Mouse (Mus musculus): Measurements from ENCODE around the gene Cxcl10. TPM values are rescaled to one million over a fixed set of nuclear protein-coding genes. Genes with fewer than 3 reads are reported as not detected.

Gene Cxcl10
- polyA plus RNA-seq, 1 experiment, result 1.2 TPM

DNA sequence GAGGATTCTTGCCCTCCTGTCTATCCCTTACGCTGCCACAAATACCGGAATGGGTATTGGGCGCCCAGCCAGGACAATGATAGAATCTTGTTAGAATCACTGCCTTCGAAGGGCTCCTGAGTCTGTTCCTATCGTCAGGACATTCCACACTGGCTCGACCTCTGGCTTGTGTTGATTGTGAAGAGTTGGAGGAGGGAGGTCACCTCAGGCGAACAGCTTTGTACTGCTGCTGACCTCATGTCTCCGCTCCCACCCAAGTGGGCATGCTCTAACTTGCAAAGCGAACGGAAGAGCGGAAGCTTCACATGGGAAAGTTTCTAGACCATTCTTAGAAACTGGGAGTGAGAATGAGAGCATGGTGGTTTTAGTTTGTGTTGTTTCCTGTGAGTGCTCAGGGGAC is 38.7 kb upstream of the Cxcl10 start:
- TF ChIP-seq CTCF (IDR thresholded peaks at IDR 0.05; ENCODE audit: control insufficient read depth, insufficient read depth, low read length) (no peak), POLR2A (IDR thresholded peaks at IDR 0.05; ENCODE audit: borderline replicate concordance, control insufficient read depth, low read depth, low read length) (no peak)
- Histone ChIP-seq H3K27ac (ENCODE audit: control insufficient read depth, insufficient read depth, low read depth, low read length, poor library complexity) (no peak overlapping the region), H3K4me3 (replicated peaks; ENCODE audit: control insufficient read depth, low read depth, low read length) (no peak overlapping the region), H3K4me1 (ENCODE audit: control insufficient read depth, insufficient read depth, low read length) (no peaks in the 10 kb centered on the region; the same call in 1 of the 2 replicates)
- WGBS, result 81% methylated on average over 11 of the region's 11 CpGs

DNA sequence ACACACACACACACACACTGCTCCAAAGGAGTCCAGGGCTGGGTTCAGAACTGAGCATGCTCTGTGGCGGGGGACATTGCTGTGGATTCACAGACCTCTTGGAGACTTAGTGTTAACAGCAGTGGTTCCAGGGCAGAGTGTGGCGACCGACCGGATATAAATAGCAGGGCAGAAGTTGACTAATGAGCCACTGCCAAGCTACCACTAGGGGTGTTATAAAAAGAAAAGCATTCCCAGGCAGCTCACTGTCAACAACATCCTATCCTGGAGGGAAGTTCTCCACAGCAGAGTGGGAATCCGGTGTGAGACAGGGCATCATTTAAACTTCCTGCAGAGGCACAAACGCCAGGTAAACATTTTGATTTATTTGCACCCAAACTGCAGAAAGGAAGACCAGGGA is 38.0 kb upstream of the Cxcl10 start:
- H3K27ac ChIP-seq (ENCODE audit: control insufficient read depth, insufficient read depth, low read depth, low read length, poor library complexity), result no peak overlapping the region
- H3K4me1 ChIP-seq (ENCODE audit: control insufficient read depth, insufficient read depth, low read length), result no peaks in the 10 kb centered on the region
- 15% methylated on average over 6 of the region's 6 CpGs for WGBS
- no peak for TF ChIP-seq POLR2A (IDR thresholded peaks at IDR 0.05; ENCODE audit: borderline replicate concordance, control insufficient read depth, low read depth, low read length)
- no peak for TF ChIP-seq CTCF (IDR thresholded peaks at IDR 0.05; ENCODE audit: control insufficient read depth, insufficient read depth, low read length)
- no peak overlapping the region for H3K4me3 ChIP-seq (replicated peaks; ENCODE audit: control insufficient read depth, low read depth, low read length)

DNA sequence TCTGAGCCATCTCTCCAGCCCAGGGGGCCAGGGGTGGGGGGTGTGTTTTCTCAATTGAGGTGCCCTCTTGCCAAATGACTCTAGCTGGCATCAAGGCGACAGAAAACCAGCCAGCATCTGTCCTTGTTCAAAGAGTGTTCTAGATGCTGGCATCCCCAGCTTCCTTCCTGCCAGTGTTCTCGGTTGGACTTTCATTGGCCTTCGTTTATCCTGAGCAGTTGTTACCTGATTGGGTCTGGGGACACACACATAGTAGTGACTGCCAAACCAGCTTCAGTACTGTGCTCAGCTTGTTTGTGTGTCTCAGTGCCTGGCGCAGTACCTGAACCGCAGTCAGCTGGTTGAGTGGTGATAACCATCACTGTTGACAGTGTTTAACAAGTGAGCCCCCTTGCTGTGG is 37.4 kb upstream of the Cxcl10 start:
- Histone ChIP-seq H3K27ac (ENCODE audit: control insufficient read depth, insufficient read depth, low read depth, low read length, poor library complexity) (no peak overlapping the region), H3K4me3 (replicated peaks; ENCODE audit: control insufficient read depth, low read depth, low read length) (no peak overlapping the region), H3K4me1 (ENCODE audit: control insufficient read depth, insufficient read depth, low read length) (no peaks in the 10 kb centered on the region)
- 62% methylated on average over 5 of the region's 5 CpGs for WGBS
- no peak for TF ChIP-seq CTCF (IDR thresholded peaks at IDR 0.05; ENCODE audit: control insufficient read depth, insufficient read depth, low read length)
- TF ChIP-seq POLR2A (IDR thresholded peaks at IDR 0.05; ENCODE audit: borderline replicate concordance, control insufficient read depth, low read depth, low read length), result no peak

GRCm38 (mm10) chr5:92384855-92385254 is 36.2 kb upstream of the Cxcl10 start:
- no peaks in the 10 kb centered on the region for H3K4me1 ChIP-seq (ENCODE audit: control insufficient read depth, insufficient read depth, low read length)
- H3K4me3 ChIP-seq (replicated peaks; ENCODE audit: control insufficient read depth, low read depth, low read length), result no peak overlapping the region
- 45% methylated on average over 7 of the region's 7 CpGs for WGBS
- TF ChIP-seq CTCF (IDR thresholded peaks at IDR 0.05; ENCODE audit: control insufficient read depth, insufficient read depth, low read length) (peak; percentile 75), POLR2A (IDR thresholded peaks at IDR 0.05; ENCODE audit: borderline replicate concordance, control insufficient read depth, low read depth, low read length) (no peak)
- no peak overlapping the region for H3K27ac ChIP-seq (ENCODE audit: control insufficient read depth, insufficient read depth, low read depth, low read length, poor library complexity)

GRCm38 (mm10) chr5:92383747-92384146 is 35.1 kb upstream of the Cxcl10 start:
- 79% methylated on average over 7 of the region's 7 CpGs for WGBS
- Histone ChIP-seq H3K4me1 (ENCODE audit: control insufficient read depth, insufficient read depth, low read length) (no peaks in the 10 kb centered on the region), H3K4me3 (replicated peaks; ENCODE audit: control insufficient read depth, low read depth, low read length) (no peak overlapping the region), H3K27ac (ENCODE audit: control insufficient read depth, insufficient read depth, low read depth, low read length, poor library complexity) (no peak overlapping the region)
- TF ChIP-seq POLR2A (IDR thresholded peaks at IDR 0.05; ENCODE audit: borderline replicate concordance, control insufficient read depth, low read depth, low read length), result no peak
- TF ChIP-seq CTCF (IDR thresholded peaks at IDR 0.05; ENCODE audit: control insufficient read depth, insufficient read depth, low read length), result no peak

DNA sequence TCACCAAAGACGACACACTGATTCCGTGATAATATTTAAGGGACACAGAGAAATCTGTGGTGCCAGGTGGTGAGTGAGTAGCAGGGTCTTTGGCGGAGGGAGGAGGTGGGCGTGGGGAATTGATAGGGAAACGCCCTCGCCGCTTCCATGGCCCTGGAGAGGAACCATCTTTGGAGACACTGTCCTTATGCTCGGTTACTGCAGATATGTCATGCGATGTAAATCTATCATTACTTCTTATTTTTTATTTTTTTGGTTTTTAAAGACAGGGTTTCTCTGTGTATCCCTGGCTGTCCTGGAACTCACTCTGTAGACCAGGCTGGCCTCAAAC is 33.6 kb upstream of the Cxcl10 start:
- no peak for TF ChIP-seq POLR2A (IDR thresholded peaks at IDR 0.05; ENCODE audit: borderline replicate concordance, control insufficient read depth, low read depth, low read length)
- no peak for TF ChIP-seq CTCF (IDR thresholded peaks at IDR 0.05; ENCODE audit: control insufficient read depth, insufficient read depth, low read length)
- no peak overlapping the region for H3K4me3 ChIP-seq (replicated peaks; ENCODE audit: control insufficient read depth, low read depth, low read length)
- H3K27ac ChIP-seq (ENCODE audit: control insufficient read depth, insufficient read depth, low read depth, low read length, poor library complexity), result no peak overlapping the region
- H3K4me1 ChIP-seq (ENCODE audit: control insufficient read depth, insufficient read depth, low read length), result no peaks in the 10 kb centered on the region
- 68% methylated on average over 9 of the region's 9 CpGs for WGBS

GRCm38 (mm10) chr5:92381550-92382348 is 33.1 kb upstream of the Cxcl10 start:
- Histone ChIP-seq H3K4me1 (ENCODE audit: control insufficient read depth, insufficient read depth, low read length) (no peaks in the 10 kb centered on the region), H3K4me3 (replicated peaks; ENCODE audit: control insufficient read depth, low read depth, low read length) (no peak overlapping the region), H3K27ac (ENCODE audit: control insufficient read depth, insufficient read depth, low read depth, low read length, poor library complexity) (no peak overlapping the region)
- WGBS, result 27% methylated on average over 12 of the region's 12 CpGs
- peak; percentile 39; the same call in 1 of the 2 replicates for TF ChIP-seq CTCF (IDR thresholded peaks at IDR 0.05; ENCODE audit: control insufficient read depth, insufficient read depth, low read length)
- no peak for TF ChIP-seq POLR2A (IDR thresholded peaks at IDR 0.05; ENCODE audit: borderline replicate concordance, control insufficient read depth, low read depth, low read length)

GRCm38 (mm10) chr5:92376795-92377405 is 28.2 kb upstream of the Cxcl10 start:
- TF ChIP-seq CTCF (IDR thresholded peaks at IDR 0.05; ENCODE audit: control insufficient read depth, insufficient read depth, low read length), result no peak
- TF ChIP-seq POLR2A (IDR thresholded peaks at IDR 0.05; ENCODE audit: borderline replicate concordance, control insufficient read depth, low read depth, low read length), result no peak
- Histone ChIP-seq H3K27ac (ENCODE audit: control insufficient read depth, insufficient read depth, low read depth, low read length, poor library complexity) (no peak overlapping the region), H3K4me3 (replicated peaks; ENCODE audit: control insufficient read depth, low read depth, low read length) (no peak overlapping the region), H3K4me1 (ENCODE audit: control insufficient read depth, insufficient read depth, low read length) (peaks cover 4% of the 10 kb centered on the region; the same call in 1 of the 2 replicates)
- 84% methylated on average over 13 of the region's 13 CpGs for WGBS
